Mouse (Mus musculus) limb, embryonic 14.5 days (tissue): ENCODE data around the gene Slc19a1. TPM values are rescaled to one million over a fixed set of nuclear protein-coding genes. Genes with fewer than 3 reads are reported as not detected.

ENCODE experiments used
- ATAC-seq: fragments of 200-750 bp; cut with Nextera tagmentation; 2 replicates; pipeline ENCODE4 v1.8.0; 2017; ENCODE audit warnings: low read depth, moderate number of reproducible peaks, moderate TSS enrichment; ENCODE audit not compliant: low FRiP score
- DNase-seq: peaks from one replicate; pipeline ENCODE4 v3.0.0-alpha.2; 2015; ENCODE audit warnings: low spot score
- H3K27ac ChIP-seq: fragments of 300-500 bp; sonication (generic); replicated peaks from 2 replicates; pipeline ENCODE4 v1.5.1; 2014; ENCODE audit warnings: low read depth, mild to moderate bottlenecking, low read length, moderate library complexity, mixed read lengths
- H3K27me3 ChIP-seq: fragments of 300-500 bp; sonication (generic); 2 replicates; pipeline ENCODE4 v1.6.1; 2014; ENCODE audit warnings: low read length, mixed read lengths; ENCODE audit not compliant: control insufficient read depth, insufficient read depth
- H3K36me3 ChIP-seq: fragments of 300-500 bp; sonication (generic); 2 replicates; pipeline ENCODE4 v1.6.1; 2014; ENCODE audit warnings: mild to moderate bottlenecking, low read length, moderate library complexity, mixed read lengths; ENCODE audit not compliant: control insufficient read depth, insufficient read depth
- H3K4me1 ChIP-seq: fragments of 300-500 bp; sonication (generic); 2 replicates; pipeline ENCODE4 v1.6.1; 2014; ENCODE audit warnings: antibody characterized with exemption, low read length, mixed read lengths; ENCODE audit not compliant: control insufficient read depth, insufficient read depth
- H3K4me2 ChIP-seq: fragments of 300-500 bp; sonication (generic); replicated peaks from 2 replicates; pipeline ENCODE4 v1.6.1; 2014; ENCODE audit warnings: low read depth, mild to moderate bottlenecking, low read length, moderate library complexity; ENCODE audit not compliant: severe bottlenecking
- H3K4me3 ChIP-seq: fragments of 300-500 bp; sonication (generic); replicated peaks from 2 replicates; pipeline ENCODE4 v1.5.1; 2014; ENCODE audit warnings: low read length
- H3K9ac ChIP-seq: fragments of 300-500 bp; sonication (generic); 2 replicates; pipeline ENCODE4 v1.6.1; 2014; ENCODE audit warnings: mild to moderate bottlenecking, low read depth, low read length, moderate library complexity; ENCODE audit not compliant: severe bottlenecking
- H3K9me3 ChIP-seq: fragments of 300-500 bp; sonication (generic); 2 replicates; pipeline ENCODE4 v1.6.1; 2016; ENCODE audit warnings: low read length; ENCODE audit not compliant: control insufficient read depth
- POLR2A ChIP-seq: fragments of 200-500 bp; IDR thresholded peaks from 2 replicates; pipeline ENCODE4 v1.8.0; 2012; ENCODE audit warnings: inconsistent platforms, mild to moderate bottlenecking, moderate library complexity, borderline replicate concordance; ENCODE audit not compliant: insufficient read depth, insufficient read length; ENCODE audit errors: extremely low read depth
- WGBS: fragments of 180-500 bp; shearing (Covaris S2); extraction: QIAGEN DNeasy Blood & Tissue Kit; methylation state at CpG from one replicate; pipeline ENCODE4 v1.1.7; 2014; 5-methylcytosine and 5-hydroxymethylcytosine counted together
- polyA plus RNA-seq, 2 experiments: library from polyadenylated mRNA; depleted of rRNA in 1 of 2; stranded (reverse) in 1 of 2; unstranded in 1 of 2; fragments of >200 nt; fragmentation: Nextera tagmentation in 1 of 2; extraction: Ambion mirVana in 1 of 2; gene quantifications; 2 replicates each; pipeline versions ENCODE4 v1.2.1 to v1.2.3; 2012 to 2014

Slc19a1 gene
- polyA plus RNA-seq, 2 experiments: 30.5 to 47.1 TPM

- Histone ChIP-seq H3K9me3 (no peaks in the 10 kb centered on the region), H3K4me2 (no peak overlapping the region), H3K27ac (no peak overlapping the region), H3K27me3 (no peaks in the 10 kb centered on the region), H3K9ac (no peak overlapping the region), H3K4me3 (no peak overlapping the region), H3K4me1 (no peaks in the 10 kb centered on the region), H3K36me3 (no peaks in the 10 kb centered on the region)
- DNase-seq (no peak), ATAC-seq (no peak)
- WGBS: 66% methylated on average over 3 of the region's 3 CpGs
- TF ChIP-seq POLR2A: no peak
Observed at GRCm38 (mm10) chr10:77026944-77027343, 5.1 kb upstream of the Slc19a1 start.

GRCm38 (mm10) chr10:77028782-77029296 is 3.2 kb upstream of the Slc19a1 start:
- Histone ChIP-seq H3K4me2 (no peak overlapping the region), H3K9ac (no peak overlapping the region), H3K9me3 (no peaks in the 10 kb centered on the region), H3K4me1 (peaks cover 8% of the 10 kb centered on the region), H3K27ac (no peak overlapping the region), H3K4me3 (no peak overlapping the region), H3K36me3 (no peaks in the 10 kb centered on the region), H3K27me3 (no peaks in the 10 kb centered on the region)
- DNase-seq (no peak), ATAC-seq (no peak)
- TF ChIP-seq POLR2A: no peak
- WGBS: 73% methylated on average over 6 of the region's 6 CpGs

- Histone ChIP-seq H3K9ac (no peak overlapping the region), H3K4me3 (no peak overlapping the region), H3K27me3 (no peaks in the 10 kb centered on the region), H3K4me2 (no peak overlapping the region), H3K27ac (no peak overlapping the region), H3K4me1 (peaks cover 17% of the 10 kb centered on the region), H3K36me3 (no peaks in the 10 kb centered on the region), H3K9me3 (no peaks in the 10 kb centered on the region)
- no peak for DNase-seq
- TF ChIP-seq POLR2A: no peak
- no peak for ATAC-seq
- 90% methylated on average over 4 of the region's 4 CpGs for WGBS
Observed at GRCm38 (mm10) chr10:77029761-77030160, 2.3 kb upstream of the Slc19a1 start.

- H3K4me1 ChIP-seq: peaks cover 22% of the 10 kb centered on the region
- no peaks in the 10 kb centered on the region for H3K36me3 ChIP-seq
- no peaks in the 10 kb centered on the region for H3K9me3 ChIP-seq
- no peak overlapping the region for H3K4me3 ChIP-seq
- ATAC-seq (no peak), DNase-seq (no peak)
- H3K27me3 ChIP-seq: no peaks in the 10 kb centered on the region
- WGBS: 79% methylated on average over 5 of the region's 5 CpGs
- H3K27ac ChIP-seq: no peak overlapping the region
- TF ChIP-seq POLR2A: no peak
- H3K4me2 ChIP-seq: no peak overlapping the region
- no peak overlapping the region for H3K9ac ChIP-seq
Observed at GRCm38 (mm10) chr10:77030666-77031065, 1.4 kb upstream of the Slc19a1 start.

- DNase-seq: peak; percentile 99
- H3K4me3 ChIP-seq: peak overlapping the region; percentile 69
- peaks cover 22% of the 10 kb centered on the region for H3K4me1 ChIP-seq
- WGBS: under 1% methylated on average over 49 of the region's 49 CpGs
- no peak for TF ChIP-seq POLR2A
- H3K27me3 ChIP-seq: no peaks in the 10 kb centered on the region
- H3K9me3 ChIP-seq: no peaks in the 10 kb centered on the region
- H3K9ac ChIP-seq: peak overlapping the region; percentile 76
- ATAC-seq: peak; percentile 95
- peak overlapping the region; percentile 91 for H3K4me2 ChIP-seq
- 0 out of 2 replicates have a peak overlapping the region, but pooled peaks have one; percentile 38 for H3K27ac ChIP-seq
- H3K36me3 ChIP-seq: peaks cover 10% of the 10 kb centered on the region; the same call in 1 of the 2 replicates
Observed at GRCm38 (mm10) chr10:77032591-77033322, 716 bp downstream of the Slc19a1 start.
